Mouse (Mus musculus): ENCODE data around the gene Slc23a2. TPM values are rescaled to one million over a fixed set of nuclear protein-coding genes. Genes with fewer than 3 reads are reported as not detected.

Gene Slc23a2
- total RNA-seq, 2 experiments from 2014 or later = 6.2 to 7.1 TPM

- no peak for DNase-seq
- intact Hi-C loops (cut with DNase I; ENCODE audit: low total_unique reads) = loop anchor here (10.0 kb wide), 1 partner anchor 59 kb away; no protein-coding TSS in a partner anchor
These were observed 81.1 kb downstream of the Slc23a2 start for GRCm38 (mm10) chr2:132063776-132064175.

GRCm38 (mm10) chr2:132061884-132062283, 83.0 kb downstream of the Slc23a2 start:
- intact Hi-C loops (cut with DNase I; ENCODE audit: low total_unique reads) = loop anchor here (2.0 to 10.0 kb wide), 2 partner anchors 49 to 57 kb away; no protein-coding TSS in a partner anchor
- no peak for DNase-seq

- DNase-seq = no peak
- intact Hi-C loops (cut with DNase I; ENCODE audit: low total_unique reads) = loop anchor here (2.0 to 10.0 kb wide), 3 partner anchors 51 to 75 kb away; no protein-coding TSS in a partner anchor
These were observed 85.0 kb downstream of the Slc23a2 start for GRCm38 (mm10) chr2:132059919-132060318.

GRCm38 (mm10) chr2:132055349-132055753, 89.6 kb downstream of the Slc23a2 start:
- intact Hi-C loops (cut with DNase I; ENCODE audit: low total_unique reads) = loop anchor here (10.0 kb wide), 1 partner anchor 71 kb away; no protein-coding TSS in a partner anchor
- no peak for DNase-seq

GRCm38 (mm10) chr2:132053824-132054223, 91.1 kb downstream of the Slc23a2 start:
- intact Hi-C loops (cut with DNase I; ENCODE audit: low total_unique reads) = loop anchor here (10.0 kb wide), 1 partner anchor 69 kb away; no protein-coding TSS in a partner anchor
- DNase-seq = no peak

GRCm38 (mm10) chr2:132051798-132052197, 93.1 kb downstream of the Slc23a2 start:
- intact Hi-C loops (cut with DNase I; ENCODE audit: low total_unique reads) = loop anchor here (10.0 kb wide), 1 partner anchor 67 kb away; no protein-coding TSS in a partner anchor
- DNase-seq = no peak

- intact Hi-C loops (cut with DNase I; ENCODE audit: low total_unique reads) = loop anchor here (10.0 kb wide), 1 partner anchor 65 kb away; no protein-coding TSS in a partner anchor
- DNase-seq = no peak
These were observed 95.0 kb downstream of the Slc23a2 start for GRCm38 (mm10) chr2:132049921-132050320.

- no peak for DNase-seq
- intact Hi-C loops (cut with DNase I; ENCODE audit: low total_unique reads) = no loop called here
These were observed 95.4 kb downstream of the Slc23a2 start for GRCm38 (mm10) chr2:132049491-132049890.

GRCm38 (mm10) chr2:132048143-132048772, 96.7 kb downstream of the Slc23a2 start:
- DNase-seq = no peak
- intact Hi-C loops (cut with DNase I; ENCODE audit: low total_unique reads) = no loop called here

- DNase-seq = no peak
- intact Hi-C loops (cut with DNase I; ENCODE audit: low total_unique reads) = no loop called here
These were observed 97.5 kb downstream of the Slc23a2 start for GRCm38 (mm10) chr2:132047364-132047763.

- DNase-seq = no peak
- intact Hi-C loops (cut with DNase I; ENCODE audit: low total_unique reads) = no loop called here
These were observed 98.2 kb downstream of the Slc23a2 start for GRCm38 (mm10) chr2:132046659-132047058.

- intact Hi-C loops (cut with DNase I; ENCODE audit: low total_unique reads) = no loop called here
- no peak for DNase-seq
These were observed 100.3 kb downstream of the Slc23a2 start for GRCm38 (mm10) chr2:132044320-132045274.

GRCm38 (mm10) chr2:132043101-132043621, 101.7 kb downstream of the Slc23a2 start:
- intact Hi-C loops (cut with DNase I; ENCODE audit: low total_unique reads) = no loop called here
- DNase-seq = peak; percentile 92

GRCm38 (mm10) chr2:132039894-132040293, 105.0 kb downstream of the Slc23a2 start:
- DNase-seq = no peak
- intact Hi-C loops (cut with DNase I; ENCODE audit: low total_unique reads) = no loop called here

- DNase-seq = no peak
- intact Hi-C loops (cut with DNase I; ENCODE audit: low total_unique reads) = no loop called here
These were observed 108.6 kb downstream of the Slc23a2 start for GRCm38 (mm10) chr2:132036326-132036725.

- intact Hi-C loops (cut with DNase I; ENCODE audit: low total_unique reads) = no loop called here
- no peak for DNase-seq
These were observed 109.5 kb downstream of the Slc23a2 start for GRCm38 (mm10) chr2:132035470-132035835.

- peak; percentile 39 for DNase-seq
- intact Hi-C loops (cut with DNase I; ENCODE audit: low total_unique reads) = no loop called here
These were observed 110.1 kb downstream of the Slc23a2 start for GRCm38 (mm10) chr2:132034590-132035469.

GRCm38 (mm10) chr2:132031364-132032095, 113.4 kb downstream of the Slc23a2 start:
- intact Hi-C loops (cut with DNase I; ENCODE audit: low total_unique reads) = no loop called here
- DNase-seq = no peak
